Mouse (Mus musculus) midbrain, embryonic 14.5 days (tissue): ENCODE data around the gene Ddx20. TPM values are rescaled to one million over a fixed set of nuclear protein-coding genes. Genes with fewer than 3 reads are reported as not detected.
A peak's percentile ranks its signal among the peaks of the same experiment; 100 is the strongest.

Experiments
- ATAC-seq: fragments of 200-750 bp; cut with Nextera tagmentation; 2 replicates; pipeline ENCODE4 v1.8.0; 2017; ENCODE audit warnings: moderate number of reproducible peaks, moderate library complexity; ENCODE audit not compliant: low FRiP score, low TSS enrichment
- DNase-seq: peaks from one replicate; pipeline ENCODE4 v3.0.0-alpha.2; 2015
- H3K27ac ChIP-seq: fragments of 300-500 bp; sonication (generic); replicated peaks from 2 replicates; pipeline ENCODE4 v1.5.1; 2014; ENCODE audit warnings: mild to moderate bottlenecking, low read depth, low read length, moderate library complexity
- H3K27me3 ChIP-seq: fragments of 300-500 bp; sonication (generic); 2 replicates; pipeline ENCODE4 v1.6.1; 2014; ENCODE audit warnings: low read length, control low read depth, mixed read lengths; ENCODE audit not compliant: control insufficient read depth, insufficient read depth
- H3K36me3 ChIP-seq: fragments of 300-500 bp; sonication (generic); 2 replicates; pipeline ENCODE4 v1.6.1; 2014; ENCODE audit warnings: low read length, control low read depth; ENCODE audit not compliant: control insufficient read depth, insufficient read depth
- H3K4me1 ChIP-seq: fragments of 300-500 bp; sonication (generic); 2 replicates; pipeline ENCODE4 v1.6.1; 2014; ENCODE audit warnings: mild to moderate bottlenecking, antibody characterized with exemption, low read length, control low read depth; ENCODE audit not compliant: control insufficient read depth, insufficient read depth
- H3K4me2 ChIP-seq: fragments of 300-500 bp; sonication (generic); 2 replicates; pipeline ENCODE4 v1.6.1; 2014; ENCODE audit warnings: mild to moderate bottlenecking, low read length, moderate library complexity
- H3K4me3 ChIP-seq: fragments of 300-500 bp; sonication (generic); replicated peaks from 2 replicates; pipeline ENCODE4 v1.5.1; 2014; ENCODE audit warnings: low read depth, low read length
- H3K9ac ChIP-seq: fragments of 300-500 bp; sonication (generic); replicated peaks from 2 replicates; pipeline ENCODE4 v1.6.1; 2014; ENCODE audit warnings: mild to moderate bottlenecking, low read length, moderate library complexity
- H3K9me3 ChIP-seq: fragments of 300-500 bp; sonication (generic); 2 replicates; pipeline ENCODE4 v1.6.1; 2016; ENCODE audit warnings: low read length, control low read depth, mixed read lengths; ENCODE audit not compliant: control insufficient read depth
- WGBS: fragments of 180-500 bp; shearing (Covaris S2); extraction: QIAGEN DNeasy Blood & Tissue Kit; methylation state at CpG from one replicate; pipeline ENCODE4 v1.1.7; 2014; 5-methylcytosine and 5-hydroxymethylcytosine counted together
- polyA plus RNA-seq: library from polyadenylated mRNA; unstranded; fragments of >200 nt; fragmentation: Nextera tagmentation; extraction: Ambion mirVana; gene quantifications from 2 replicates; pipeline ENCODE4 v1.2.1, GENCODE M21; 2014

The Ddx20 gene
- polyA plus RNA-seq, 1 experiment from 2014 or later: 32.0 TPM

DNA sequence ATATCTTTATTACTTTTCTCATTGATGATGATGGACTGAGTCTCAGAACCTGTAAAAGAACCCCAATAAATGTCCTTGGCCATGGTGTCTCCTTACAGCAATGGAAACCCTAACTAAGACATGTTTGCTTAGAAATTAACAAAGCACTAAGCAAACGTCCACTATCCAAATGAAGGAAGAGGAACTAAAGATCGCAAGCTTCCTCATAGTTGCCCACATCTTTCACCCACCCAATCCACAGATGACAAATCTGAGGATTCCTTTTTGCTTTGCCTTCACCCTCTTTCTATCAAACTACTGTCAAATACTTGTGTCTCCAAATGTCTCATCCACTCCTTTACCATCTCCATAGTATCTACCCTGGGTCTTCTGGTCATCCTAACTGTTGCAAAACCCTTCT is 1.2 kb upstream of the Ddx20 start:
- 87% methylated on average over 2 of the region's 2 CpGs for WGBS
- Histone ChIP-seq H3K9ac (no peak overlapping the region), H3K4me3 (no peak overlapping the region), H3K4me1 (peaks cover 5% of the 10 kb centered on the region; the same call in 1 of the 2 replicates), H3K4me2 (no peak overlapping the region; the same call in 1 of the 2 replicates), H3K27ac (no peak overlapping the region), H3K27me3 (no peaks in the 10 kb centered on the region), H3K9me3 (no peaks in the 10 kb centered on the region), H3K36me3 (peaks cover 8% of the 10 kb centered on the region)
- DNase-seq (no peak), ATAC-seq (no peak)

DNA sequence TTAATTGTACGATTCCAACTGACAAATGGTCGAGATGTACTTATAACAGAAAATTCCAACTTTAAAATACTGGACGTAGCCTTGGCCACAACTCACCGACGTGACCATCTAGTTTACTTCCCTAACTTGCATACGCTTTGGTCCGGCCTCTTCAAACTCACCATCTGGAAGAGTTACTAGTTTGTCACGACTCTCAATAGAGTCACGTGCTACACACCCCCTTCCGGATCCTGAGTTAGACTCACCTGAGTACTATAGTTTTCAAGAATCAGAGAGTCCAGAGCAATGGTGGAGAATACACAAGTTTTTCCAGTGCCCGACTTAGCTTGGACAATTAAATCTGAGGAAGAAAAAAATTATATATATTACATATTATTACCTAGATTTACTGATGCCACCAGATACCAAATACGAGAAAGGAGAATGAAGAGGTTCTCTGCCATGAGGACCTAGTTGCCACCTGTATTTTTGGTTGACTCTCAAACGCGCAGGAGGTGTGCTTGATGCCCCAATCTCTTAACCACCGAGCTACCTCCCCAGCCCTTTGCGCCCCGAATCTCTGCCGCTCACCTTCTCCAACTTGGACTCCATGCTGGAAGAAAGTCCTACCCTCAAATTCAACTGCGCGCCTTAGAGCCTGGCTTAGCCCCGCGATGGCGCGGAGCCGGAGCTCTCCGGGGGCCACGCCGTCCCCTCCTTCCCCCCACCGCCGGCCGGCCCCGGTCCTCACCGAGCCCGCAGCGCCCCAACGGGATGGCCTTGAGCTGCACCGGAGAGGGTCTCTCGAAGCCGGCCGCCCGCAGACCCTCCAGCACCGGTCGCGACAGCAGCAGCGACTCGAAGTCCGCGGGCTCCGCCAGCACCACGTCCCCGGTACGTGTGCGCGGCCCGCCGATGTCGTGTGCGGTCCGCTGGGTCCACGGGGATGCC is 715 bp downstream of the Ddx20 start:
- WGBS: 10% methylated on average over 60 of the region's 60 CpGs
- Histone ChIP-seq H3K27me3 (no peaks in the 10 kb centered on the region), H3K27ac (peak overlapping the region; percentile 78), H3K9ac (peak overlapping the region; percentile 92), H3K36me3 (peaks cover 21% of the 10 kb centered on the region), H3K4me2 (peak overlapping the region; percentile 76), H3K9me3 (no peaks in the 10 kb centered on the region), H3K4me3 (peak overlapping the region; percentile 86), H3K4me1 (peaks cover 5% of the 10 kb centered on the region; the same call in 1 of the 2 replicates)
- DNase-seq (peak; percentile 8), ATAC-seq (no peak; the same call in 1 of the 2 replicates)

DNA sequence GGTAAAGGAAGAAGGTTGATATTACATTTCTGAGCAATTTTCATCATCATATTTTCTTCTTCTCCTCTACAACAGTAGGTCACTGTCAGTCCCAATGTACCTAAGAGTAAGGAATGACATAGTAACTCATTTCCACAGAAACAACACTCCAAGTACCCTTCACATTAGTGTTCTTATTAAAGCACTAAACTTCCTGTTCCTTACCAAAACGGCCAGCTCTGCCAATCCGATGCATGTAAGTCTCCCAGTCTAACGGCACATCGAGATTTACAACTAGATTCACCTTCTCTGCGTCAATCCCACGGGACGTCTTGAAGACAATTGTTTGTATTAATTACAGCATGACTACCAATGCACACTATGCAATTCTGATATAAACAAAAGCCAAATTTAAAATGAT is 7.0 kb downstream of the Ddx20 start:
- Histone ChIP-seq H3K4me1 (no peaks in the 10 kb centered on the region), H3K4me3 (no peak overlapping the region), H3K9me3 (no peaks in the 10 kb centered on the region), H3K36me3 (peaks cover 69% of the 10 kb centered on the region), H3K4me2 (no peak overlapping the region), H3K27ac (no peak overlapping the region), H3K27me3 (no peaks in the 10 kb centered on the region), H3K9ac (no peak overlapping the region)
- DNase-seq: no peak
- ATAC-seq: no peak
- 93% methylated on average over 7 of the region's 7 CpGs for WGBS

DNA sequence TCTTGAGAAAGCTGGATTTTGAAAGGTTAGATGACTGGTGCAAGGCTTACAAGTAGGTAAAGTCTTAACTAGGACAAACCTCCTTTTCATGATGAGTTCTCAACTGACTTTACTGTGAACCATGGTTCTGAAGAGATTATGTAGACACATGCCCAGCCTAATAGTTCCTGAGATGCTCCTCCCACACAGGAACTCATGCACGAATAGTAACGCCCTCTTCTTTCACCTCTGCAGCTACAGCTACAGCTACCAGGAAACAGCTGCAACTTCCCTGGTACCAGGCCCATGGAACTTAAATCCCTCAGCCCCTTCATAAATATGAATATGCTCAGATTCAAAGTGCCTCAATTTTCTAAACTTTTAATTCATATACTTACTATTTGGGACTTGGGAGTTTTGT is 11.4 kb downstream of the Ddx20 start:
- H3K27me3 ChIP-seq: no peaks in the 10 kb centered on the region
- H3K4me2 ChIP-seq: no peak overlapping the region
- no peaks in the 10 kb centered on the region for H3K4me1 ChIP-seq
- ATAC-seq (no peak), DNase-seq (no peak)
- H3K36me3 ChIP-seq: peaks cover 42% of the 10 kb centered on the region
- 32% methylated on average over 2 of the region's 2 CpGs for WGBS
- H3K4me3 ChIP-seq: no peak overlapping the region
- no peak overlapping the region for H3K27ac ChIP-seq
- no peak overlapping the region for H3K9ac ChIP-seq
- no peaks in the 10 kb centered on the region for H3K9me3 ChIP-seq

DNA sequence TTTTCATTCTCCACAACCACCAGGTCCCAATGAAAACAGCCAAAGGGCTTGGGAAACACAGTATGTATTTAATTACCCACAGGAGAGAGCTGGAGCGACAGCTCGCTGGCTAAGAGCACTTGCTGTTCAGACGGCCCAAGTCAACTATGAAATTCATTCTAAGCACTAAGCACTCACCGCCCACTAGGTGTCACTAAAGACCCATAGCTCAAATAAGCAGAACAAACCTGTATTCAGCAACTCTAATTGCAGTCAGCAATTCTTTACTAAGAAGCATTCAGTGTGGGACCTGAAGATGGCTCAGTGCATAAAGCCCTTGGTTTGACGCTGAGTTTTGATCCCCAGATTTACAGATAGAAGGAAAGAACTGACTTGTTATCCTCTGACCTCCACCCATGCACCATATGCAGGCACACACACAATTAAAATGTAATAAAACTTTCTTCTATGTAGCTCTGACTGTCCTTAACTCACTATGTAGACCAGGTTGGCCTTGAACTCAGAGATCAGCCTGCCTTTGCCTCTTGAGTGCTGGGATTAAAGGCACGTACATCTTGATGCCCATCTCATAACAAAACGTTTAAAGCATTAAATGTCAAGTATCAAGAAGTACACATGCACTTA is 12.7 kb downstream of the Ddx20 start:
- Histone ChIP-seq H3K27ac (no peak overlapping the region), H3K27me3 (no peaks in the 10 kb centered on the region), H3K4me2 (no peak overlapping the region), H3K9me3 (no peaks in the 10 kb centered on the region), H3K9ac (no peak overlapping the region), H3K4me3 (no peak overlapping the region), H3K36me3 (peaks cover 32% of the 10 kb centered on the region), H3K4me1 (no peaks in the 10 kb centered on the region)
- DNase-seq (peak; percentile 94), ATAC-seq (peak; percentile 57)
- WGBS: 23% methylated on average over 7 of the region's 7 CpGs

DNA sequence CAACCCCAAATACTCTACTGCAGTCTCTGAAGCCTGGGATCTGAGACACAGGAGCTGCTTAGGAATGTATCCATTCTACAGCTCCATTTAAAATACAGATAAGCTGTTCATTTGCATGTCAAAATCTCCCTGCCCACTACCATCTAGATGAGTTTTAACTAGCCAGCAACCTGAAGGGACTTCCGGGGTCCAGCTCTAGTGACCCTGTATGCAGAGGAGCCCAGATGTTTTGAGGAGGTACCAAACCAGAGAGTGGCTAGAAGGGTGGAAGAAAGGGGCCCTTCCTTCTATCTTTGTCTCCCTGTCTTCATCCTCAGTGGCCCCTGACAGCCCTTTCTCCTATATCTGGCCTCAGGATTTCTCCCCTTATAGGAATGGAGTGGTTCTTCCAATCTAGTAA is 16.6 kb downstream of the Ddx20 start:
- Histone ChIP-seq H3K9ac (no peak overlapping the region), H3K4me1 (no peaks in the 10 kb centered on the region), H3K27ac (no peak overlapping the region), H3K4me3 (no peak overlapping the region), H3K36me3 (0 out of 2 replicates have a peak, but pooled peaks cover 2% of the 10 kb centered on the region), H3K27me3 (no peaks in the 10 kb centered on the region), H3K9me3 (no peaks in the 10 kb centered on the region), H3K4me2 (no peak overlapping the region)
- no peak for ATAC-seq
- WGBS: 78% methylated on average over 1 of the region's 1 CpGs
- no peak for DNase-seq

DNA sequence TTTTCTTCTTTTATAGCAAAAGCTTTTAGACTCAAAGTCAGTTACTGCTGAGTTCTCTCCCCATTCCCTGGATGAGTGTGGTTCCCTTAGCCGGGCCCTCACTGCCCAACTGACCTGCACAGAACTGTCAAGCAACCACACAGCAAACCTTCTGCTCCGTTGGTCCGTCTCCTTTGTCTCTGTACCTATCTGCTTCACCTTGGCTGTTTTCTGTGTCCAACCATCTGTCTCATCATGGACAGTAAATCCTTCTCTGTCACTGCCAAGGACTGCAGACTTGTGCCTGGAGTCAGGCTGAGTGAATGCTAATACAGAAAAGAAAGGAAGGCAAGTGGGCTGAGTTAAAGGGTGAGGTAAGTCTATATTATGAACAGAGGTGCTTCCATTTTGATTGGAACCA is 17.6 kb downstream of the Ddx20 start:
- no peak for ATAC-seq
- no peak overlapping the region for H3K4me3 ChIP-seq
- H3K9ac ChIP-seq: no peak overlapping the region
- no peak for DNase-seq
- WGBS: 92% methylated on average over 3 of the region's 3 CpGs
- no peaks in the 10 kb centered on the region for H3K4me1 ChIP-seq
- no peaks in the 10 kb centered on the region for H3K9me3 ChIP-seq
- H3K36me3 ChIP-seq: 0 out of 2 replicates have a peak, but pooled peaks cover 2% of the 10 kb centered on the region
- no peak overlapping the region for H3K27ac ChIP-seq
- no peak overlapping the region for H3K4me2 ChIP-seq
- no peaks in the 10 kb centered on the region for H3K27me3 ChIP-seq

DNA sequence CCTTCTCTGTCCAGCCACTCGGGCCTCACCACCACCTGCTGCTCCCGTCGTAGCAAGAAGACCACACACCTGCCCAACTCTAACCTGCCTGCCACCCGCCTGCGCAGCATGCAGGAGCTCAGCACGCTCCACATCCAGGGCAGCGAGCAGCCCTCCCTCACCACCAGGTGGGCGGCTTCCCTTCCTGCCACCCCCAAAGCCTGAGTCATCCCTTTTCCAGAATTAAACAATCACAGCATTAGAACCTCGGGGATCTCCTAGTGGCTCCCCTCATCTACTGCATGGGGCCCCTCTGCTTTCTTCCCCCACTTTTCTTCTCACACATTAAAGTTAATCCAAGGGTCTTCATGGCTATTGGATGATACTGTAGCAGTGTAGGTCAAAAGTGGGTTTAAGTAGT is 19.2 kb downstream of the Ddx20 start:
- Histone ChIP-seq H3K27ac (no peak overlapping the region), H3K4me1 (no peaks in the 10 kb centered on the region), H3K4me3 (no peak overlapping the region), H3K36me3 (0 out of 2 replicates have a peak, but pooled peaks cover 2% of the 10 kb centered on the region), H3K4me2 (no peak overlapping the region), H3K9ac (no peak overlapping the region), H3K9me3 (no peaks in the 10 kb centered on the region), H3K27me3 (no peaks in the 10 kb centered on the region)
- WGBS: 52% methylated on average over 9 of the region's 9 CpGs
- ATAC-seq: no peak
- DNase-seq: no peak
